Mouse (Mus musculus) G1E (cell line): ENCODE measurements around the gene Defa22.
"Not testable (repeated sequence)": the region's sequence is repeated elsewhere in the genome, so short reads cannot be mapped to it uniquely, and the experiment has no call there.

Experiments used
- CTCF ChIP-seq: IDR thresholded peaks from 2 replicates; pipeline ENCODE4 v1.5.1; 2012; ENCODE audit warnings: low read depth, low read length, inconsistent platforms, mixed read lengths
- POLR2AphosphoS5 ChIP-seq: IDR thresholded peaks from 2 replicates; pipeline ENCODE4 v1.6.1; 2012; ENCODE audit warnings: low read depth, low read length, inconsistent platforms; ENCODE audit not compliant: insufficient replicate concordance

- TF ChIP-seq POLR2AphosphoS5, CTCF: not testable (repeated sequence)
These were observed 29.2 kb downstream of the Defa22 start, which contains the start of gene Defa31 for GRCm38 (mm10) chr8:21191314-21191713.
